In the genomic region with DNA sequence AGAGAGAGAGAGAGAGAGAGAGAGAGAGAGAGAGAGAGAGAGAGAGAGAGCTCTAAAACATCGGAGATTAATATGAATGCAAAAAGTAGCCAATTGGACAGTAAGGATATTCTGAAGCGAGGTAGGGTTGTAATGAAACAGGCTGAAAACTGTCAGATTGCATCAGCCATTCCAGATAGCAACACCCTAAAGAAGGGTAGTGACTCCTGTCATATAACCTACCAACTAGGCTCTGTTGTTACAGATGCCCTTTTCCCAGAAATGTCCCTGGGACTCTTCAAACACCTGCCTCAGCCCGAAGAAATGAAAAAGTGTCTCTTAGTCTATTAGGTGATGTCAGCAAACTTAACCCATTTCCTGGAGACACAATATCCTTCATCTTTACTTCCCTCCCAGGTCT, we compare ENCODE assay signal across 8 mouse cellular contexts. TPM values are rescaled to one million over a fixed set of nuclear protein-coding genes. Genes with fewer than 3 reads are reported as not detected.
A peak's percentile ranks its signal among the peaks of the same experiment; 100 is the strongest.
DNase-seq lines count a peak whose midpoint lies in the region; ATAC-seq and TF ChIP-seq lines count a peak whose summit lies in the region.

No protein-coding gene starts in this region.

- H3K9me3 ChIP-seq in kidney, embryonic 16.5 days (ENCODE audit: low read length), result no peaks in the 10 kb centered on the region
- no peaks in the 10 kb centered on the region for H3K9me3 ChIP-seq in forebrain, postnatal 0 days (ENCODE audit: low read length)

- peak overlapping the region; percentile 57 for H3K4me2 ChIP-seq in kidney, embryonic 16.5 days (replicated peaks; ENCODE audit: low read depth, low read length)
- peak overlapping the region; percentile 59 for H3K4me2 ChIP-seq in forebrain, postnatal 0 days (ENCODE audit: low read depth)

- no peaks in the 10 kb centered on the region for H3K27me3 ChIP-seq in kidney, embryonic 16.5 days (ENCODE audit: insufficient read depth, low read length)
- H3K27me3 ChIP-seq in forebrain, postnatal 0 days (ENCODE audit: insufficient read depth, low read length), result no peaks in the 10 kb centered on the region

- no peak for DNase-seq in kidney, adult 8-10 months
- peak; percentile 67 for DNase-seq in MN1 (ENCODE audit: low spot score)
- DNase-seq in forebrain, postnatal 0 days, result no peak
- DNase-seq in cerebellum, adult 9-10 months, result no peak
- no peak for DNase-seq in layer of hippocampus, postnatal 10 days (ENCODE audit: low spot score in 2 of 2)
- no peak for DNase-seq in adrenal gland, postnatal 36 days

- WGBS in kidney, embryonic 16.5 days, result 32% methylated on average over 3 of the region's 3 CpGs
- 30% methylated on average over 3 of the region's 3 CpGs for WGBS in forebrain, postnatal 0 days
- 22% methylated on average over 2 of the region's 3 CpGs for WGBS in macrophage (ENCODE audit: missing documents)

- H3K36me3 ChIP-seq in kidney, embryonic 16.5 days (ENCODE audit: insufficient read depth, low read length), result no peaks in the 10 kb centered on the region
- H3K36me3 ChIP-seq in forebrain, postnatal 0 days (ENCODE audit: insufficient read depth), result no peaks in the 10 kb centered on the region
- no peaks in the 10 kb centered on the region for H3K36me3 ChIP-seq in macrophage (ENCODE audit: inconsistent target)

- peaks cover 6% of the 10 kb centered on the region for H3K4me1 ChIP-seq in kidney, embryonic 16.5 days (ENCODE audit: insufficient read depth, low read length)
- H3K4me1 ChIP-seq in forebrain, postnatal 0 days (ENCODE audit: insufficient read depth), result 0 out of 2 replicates have a peak, but pooled peaks cover 4% of the 10 kb centered on the region

- peak overlapping the region; percentile 51 for H3K4me3 ChIP-seq in kidney, embryonic 16.5 days (ENCODE audit: low read length)
- peak overlapping the region; percentile 53 for H3K4me3 ChIP-seq in forebrain, postnatal 0 days (ENCODE audit: low read depth, low read length)
- peak overlapping the region; percentile 27; the same call in 1 of the 2 replicates for H3K4me3 ChIP-seq in macrophage (ENCODE audit: inconsistent target)

- no peak for ATAC-seq in kidney, embryonic 16.5 days (ENCODE audit: low FRiP score, low TSS enrichment)
- peak; percentile 21; the same call in 1 of the 2 replicates for ATAC-seq in forebrain, postnatal 0 days

- no peak for TF ChIP-seq CTCF in forebrain, postnatal 0 days (IDR thresholded peaks at IDR 0.05; ENCODE audit: low read depth)

- peak overlapping the region; percentile 96 for H3K27ac ChIP-seq in kidney, embryonic 16.5 days (ENCODE audit: low read length)
- peak overlapping the region; percentile 96 for H3K27ac ChIP-seq in forebrain, postnatal 0 days (ENCODE audit: low read depth, low read length)
- peak overlapping the region; percentile 87 for H3K27ac ChIP-seq in macrophage

- no peaks in the 10 kb centered on the region for H3K79me2 ChIP-seq in macrophage (ENCODE audit: inconsistent target)

- peak overlapping the region; percentile 78 for H3K9ac ChIP-seq in kidney, embryonic 16.5 days (replicated peaks; ENCODE audit: low read length)
- peak overlapping the region; percentile 84 for H3K9ac ChIP-seq in forebrain, postnatal 0 days

RNA-seq across cellular contexts. Expression of a gene that starts 24.4 kb away (rescaled TPM):
- polyA plus RNA-seq in kidney, embryonic 16.5 days (2015; fragmentation: Nextera tagmentation; extraction: Ambion mirVana), result 397 and 399 TPM in 2 replicates
- total RNA-seq in forebrain, postnatal 0 days (2014; rRNA removed), result 97.7 and 104 TPM in 2 replicates
- polyA plus RNA-seq in forebrain, postnatal 0 days (2015; fragmentation: Nextera tagmentation; extraction: Ambion mirVana), result 70.5 and 83.7 TPM in 2 replicates
- total RNA-seq in macrophage (2018; cell fraction: chromatin; rRNA removed), result 10 to 100 TPM in 14 of 26 experiments, 1 to 10 TPM in 12; 4.3 to 42.7 (median 11.1) TPM
- 100 to 1,000 TPM in 8 of 26 experiments, 10 to 100 TPM in 18; 59.6 to 124 (median 94.5) TPM for total RNA-seq in macrophage (2018; cell fraction: cytosol; rRNA removed)
- total RNA-seq in macrophage (2018; cell fraction: nucleus; rRNA removed), result 100 to 1,000 TPM in 11 of 26 experiments, 10 to 100 TPM in 15; 24.1 to 171 (median 93.7) TPM
- polyA plus RNA-seq in macrophage (2018), result 86.7 to 134 TPM (median 112 TPM) in 3 replicates
- 10 to 100 TPM; 44.8 to 47.8 TPM for total RNA-seq in layer of hippocampus, postnatal 10 days (2021)
- 10 to 100 TPM; 93.8 to 97.5 TPM for total RNA-seq in adrenal gland, postnatal 36 days (2021)

RNA-seq across cellular contexts. Expression of a gene that starts 41.8 kb away (rescaled TPM):
- polyA plus RNA-seq in kidney, embryonic 16.5 days (2015; fragmentation: Nextera tagmentation; extraction: Ambion mirVana), result 3.6 and 3.9 TPM in 2 replicates
- total RNA-seq in forebrain, postnatal 0 days (2014; rRNA removed), result 22.2 and 23.8 TPM in 2 replicates
- polyA plus RNA-seq in forebrain, postnatal 0 days (2015; fragmentation: Nextera tagmentation; extraction: Ambion mirVana), result 5.1 and 5.5 TPM in 2 replicates
- total RNA-seq in macrophage (2018; cell fraction: chromatin; rRNA removed), result 1 to 10 TPM in 2 of 26 experiments, under 1 TPM in 10, not detected in 14; 0.22 to 2.0 (median 0.58) TPM
- total RNA-seq in macrophage (2018; cell fraction: cytosol; rRNA removed), result under 1 TPM in 16 of 26 experiments, not detected in 10; 0.03 to 0.24 (median 0.10) TPM
- 1 to 10 TPM in 1 of 26 experiments, under 1 TPM in 6, not detected in 19; 0.18 to 1.9 (median 0.40) TPM for total RNA-seq in macrophage (2018; cell fraction: nucleus; rRNA removed)
- polyA plus RNA-seq in macrophage (2018), result 0.09 to 0.28 TPM in 2 of 3 replicates, not detected in the other
- 1 to 10 TPM; 7.0 to 7.2 TPM for total RNA-seq in layer of hippocampus, postnatal 10 days (2021)
- total RNA-seq in adrenal gland, postnatal 36 days (2021), result 1 to 10 TPM in 1 of 2 experiments, under 1 TPM in 1; 0.83 to 1.4 TPM

RNA-seq across cellular contexts. Expression of a gene that starts 46.6 kb away (rescaled TPM):
- polyA plus RNA-seq in kidney, embryonic 16.5 days (2015; fragmentation: Nextera tagmentation; extraction: Ambion mirVana), result 9.1 and 10.8 TPM in 2 replicates
- 23.5 and 28.2 TPM in 2 replicates for total RNA-seq in forebrain, postnatal 0 days (2014; rRNA removed)
- 7.1 and 11.1 TPM in 2 replicates for polyA plus RNA-seq in forebrain, postnatal 0 days (2015; fragmentation: Nextera tagmentation; extraction: Ambion mirVana)
- 10 to 100 TPM in 21 of 26 experiments, 1 to 10 TPM in 5; 4.7 to 66.4 (median 22.5) TPM for total RNA-seq in macrophage (2018; cell fraction: chromatin; rRNA removed)
- 1 to 10 TPM in 24 of 26 experiments, under 1 TPM in 2; 0.91 to 8.0 (median 4.6) TPM for total RNA-seq in macrophage (2018; cell fraction: cytosol; rRNA removed)
- 10 to 100 TPM in 17 of 26 experiments, 1 to 10 TPM in 9; 2.4 to 48.1 (median 12.6) TPM for total RNA-seq in macrophage (2018; cell fraction: nucleus; rRNA removed)
- polyA plus RNA-seq in macrophage (2018), result 3.7 to 4.5 TPM (median 4.4 TPM) in 3 replicates
- total RNA-seq in layer of hippocampus, postnatal 10 days (2021), result 10 to 100 TPM; 20.2 to 21.3 TPM
- 10 to 100 TPM in 1 of 2 experiments, 1 to 10 TPM in 1; 9.9 to 13.3 TPM for total RNA-seq in adrenal gland, postnatal 36 days (2021)
